Mouse (Mus musculus) layer of hippocampus, adult 2 months (tissue): Measurements from ENCODE around the gene Adprhl2. TPM values are rescaled to one million over a fixed set of nuclear protein-coding genes. Genes with fewer than 3 reads are reported as not detected.

Source experiments
- DNase-seq, 2 experiments: peaks; one replicate each; pipeline ENCODE4 v3.0.0; 2022; ENCODE audit warnings: low spot score in 2 of 2
- H3K27ac ChIP-seq: fragments of 200-600 bp; 2 replicates; pipeline ENCODE4 v1.8.1; 2022
- H3K4me3 ChIP-seq: fragments of 200-600 bp; 2 replicates; pipeline ENCODE4 v1.8.1; 2022; ENCODE audit warnings: mild to moderate bottlenecking
- CTCF ChIP-seq: fragments of 200-600 bp; conservative IDR thresholded peaks from 2 replicates; pipeline ENCODE4 v1.8.1; 2022; ENCODE audit warnings: antibody characterized with exemption, mild to moderate bottlenecking, moderate library complexity
- long read RNA-seq, 2 experiments: library from polyadenylated mRNA; stranded (forward); transcript quantifications; one replicate each; pipeline ENCODE4 v2.0.0; 2021; ENCODE audit warnings: borderline mapping rate in 2 of 2
- total RNA-seq, 2 experiments: library from RNA; stranded (reverse); gene quantifications; 2 replicates each; pipeline ENCODE4 v1.2.3; 2021

Adprhl2 gene
- total RNA-seq = 10 to 100 TPM; 32.2 to 33.0 TPM
- long read RNA-seq, experiment 1, transcript Adprhl2-201 (6 exons, 1,672 nt) = major isoform, 18 of 24 reads
- long read RNA-seq, experiment 1, partial matches to known transcripts = 1 of 24 reads
- long read RNA-seq, experiment 1, other reads (novel, unspliced or antisense) = 2 of 24 reads
- long read RNA-seq, experiment 2, transcript Adprhl2-201 (6 exons, 1,672 nt) = major isoform, 36 of 50 reads
- long read RNA-seq, experiment 2, partial matches to known transcripts = 4 of 50 reads
- long read RNA-seq, experiment 2, other reads (novel, unspliced or antisense) = 7 of 50 reads

DNA sequence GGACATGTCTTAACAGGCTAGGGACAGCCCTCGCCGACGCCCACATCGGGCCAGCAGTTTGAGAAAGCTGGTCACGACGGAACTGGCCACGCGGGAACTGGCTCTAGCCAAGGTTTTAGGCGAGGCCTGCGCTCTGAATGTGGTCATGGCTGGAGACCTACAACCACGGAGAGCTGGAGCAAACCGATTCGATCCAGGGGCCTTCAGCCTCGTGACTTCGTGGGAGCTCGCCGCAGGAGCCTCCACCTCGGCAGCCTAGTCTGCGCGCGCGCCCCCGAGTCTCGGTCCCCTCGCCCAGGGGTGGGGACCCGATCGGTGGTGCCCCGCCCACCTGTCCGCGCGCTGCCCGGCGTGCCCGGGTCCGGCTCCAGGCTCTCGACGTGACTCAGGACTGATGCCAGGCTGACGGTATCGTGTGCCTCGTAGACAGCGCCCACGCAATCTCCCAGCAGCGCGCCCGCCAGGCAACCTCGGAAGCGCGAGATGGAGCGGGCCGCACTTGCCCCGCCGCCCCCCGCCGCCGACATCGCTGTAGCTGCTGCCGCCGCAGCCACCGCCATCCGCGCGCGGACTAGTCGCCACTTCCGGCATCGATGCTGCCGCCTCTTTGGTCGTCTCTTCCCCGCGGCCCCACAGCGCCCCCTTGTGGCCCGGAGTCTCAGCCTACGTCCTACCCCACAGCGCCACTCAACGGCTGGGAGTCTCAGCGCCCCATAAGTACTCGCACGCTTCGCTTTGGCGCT lies at the start of gene Adprhl2:
Gene Adprhl2, minus strand, starts transcription at position 593 of the 743 bp plus-strand sequence.
- Histone ChIP-seq H3K27ac (peak within 1 kb of the TSS; percentile 94), H3K4me3 (peak within 1 kb of the TSS; percentile 97)
- TF ChIP-seq CTCF = peak; percentile 99
- peak; percentile 97 to 100 for DNase-seq

DNA sequence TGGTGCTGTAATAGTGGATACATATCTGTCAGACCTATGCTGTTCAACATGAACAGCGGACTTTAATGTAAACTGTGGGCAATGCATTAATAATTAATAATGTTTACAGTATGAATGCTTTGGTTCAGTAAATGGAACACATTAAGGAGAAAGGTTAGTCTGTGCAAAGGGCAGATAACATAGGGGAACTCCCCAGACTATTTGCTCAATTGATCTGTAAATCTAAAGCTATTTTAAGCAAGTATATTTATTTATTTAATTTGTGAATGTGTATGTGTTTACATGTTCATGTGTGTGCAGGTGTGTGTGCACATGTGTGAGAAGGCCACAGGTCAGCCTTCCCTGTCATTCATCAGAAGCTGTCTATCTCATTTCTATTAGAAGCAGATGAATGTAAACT lies 38.6 kb upstream of the Adprhl2 start:
- TF ChIP-seq CTCF = no peak
- no peak for DNase-seq
- H3K4me3 ChIP-seq = no peak overlapping the region
- H3K27ac ChIP-seq = no peak overlapping the region

GRCm38 (mm10) chr4:126343451-126343850 lies 21.9 kb upstream of the Adprhl2 start:
- Histone ChIP-seq H3K27ac (no peak overlapping the region), H3K4me3 (no peak overlapping the region)
- TF ChIP-seq CTCF = no peak
- DNase-seq = no peak

DNA sequence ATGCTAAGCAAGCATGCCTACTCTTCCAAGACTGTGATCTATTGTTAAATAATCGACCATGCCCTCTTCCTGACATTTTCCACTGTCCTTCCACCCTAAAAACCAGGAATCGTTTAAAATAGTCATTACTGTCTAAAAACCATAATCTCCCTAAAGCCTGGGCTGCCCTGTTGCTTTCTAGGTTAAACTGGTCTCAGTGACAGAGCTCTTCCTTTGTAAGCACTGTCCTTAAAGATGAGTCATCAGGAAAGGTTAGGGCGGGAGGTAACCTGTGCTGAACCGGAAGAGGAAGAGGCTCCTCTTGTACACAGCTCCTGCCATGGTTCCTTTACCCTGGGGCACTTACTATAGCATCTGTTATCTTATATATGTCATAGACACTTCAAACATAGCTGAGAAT lies 18.0 kb upstream of the Adprhl2 start:
- no peak for DNase-seq
- TF ChIP-seq CTCF = no peak
- Histone ChIP-seq H3K4me3 (no peak overlapping the region), H3K27ac (no peak overlapping the region)

- no peak for DNase-seq
- Histone ChIP-seq H3K27ac (no peak overlapping the region), H3K4me3 (no peak overlapping the region)
- peak; percentile 68 for TF ChIP-seq CTCF
These were observed 10.9 kb upstream of the Adprhl2 start for GRCm38 (mm10) chr4:126332358-126332757.

DNA sequence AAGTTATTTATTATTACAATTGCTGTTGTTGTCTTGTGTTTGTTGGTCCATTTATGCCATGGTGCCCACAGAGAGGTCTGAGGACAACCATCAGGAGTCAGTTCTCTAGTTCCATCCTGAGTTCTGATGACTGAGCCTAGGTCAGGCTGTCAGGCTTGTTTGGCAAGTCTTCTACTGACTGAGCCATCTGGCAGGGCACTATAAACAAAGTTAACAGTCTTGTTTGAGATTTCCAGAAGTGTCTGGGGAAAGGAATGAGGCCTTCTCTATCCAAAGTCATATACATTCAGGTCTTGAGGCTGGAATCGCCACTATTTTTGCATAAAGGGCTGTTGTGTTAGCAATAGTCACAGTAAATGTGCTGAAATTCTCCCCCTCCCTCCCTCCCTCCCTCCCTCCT lies 10.2 kb upstream of the Adprhl2 start:
- no peak overlapping the region for H3K4me3 ChIP-seq
- no peak for TF ChIP-seq CTCF
- no peak for DNase-seq

GRCm38 (mm10) chr4:126330295-126330694 lies 8.8 kb upstream of the Adprhl2 start:
- no peak for TF ChIP-seq CTCF
- H3K27ac ChIP-seq = no peak overlapping the region
- no peak for DNase-seq
- no peak overlapping the region for H3K4me3 ChIP-seq

More for the DNA sequence above, 10.2 kb upstream of the Adprhl2 start:
- no peak overlapping the region for H3K27ac ChIP-seq

DNA sequence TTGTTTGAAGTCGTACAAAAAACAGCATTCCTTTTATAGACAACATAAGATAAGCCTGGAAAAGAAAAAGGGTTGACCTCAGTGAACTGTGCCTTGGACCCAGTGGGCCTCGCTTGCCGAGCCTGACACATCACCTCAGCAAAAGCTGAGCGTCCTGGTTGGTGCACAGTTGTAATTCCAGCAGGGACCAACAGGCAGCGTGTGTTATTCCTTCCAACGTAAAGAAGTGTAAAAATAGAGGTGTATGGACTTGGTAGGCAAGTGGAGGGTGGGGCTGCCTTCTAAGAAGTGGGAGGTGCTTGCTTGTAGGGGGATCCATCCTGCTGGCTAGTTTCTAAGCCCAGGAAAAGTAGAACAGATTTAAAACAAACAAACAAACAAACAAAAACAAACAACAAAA lies 4.5 kb upstream of the Adprhl2 start:
- TF ChIP-seq CTCF = peak; percentile 20; the same call in 1 of the 2 replicates
- no peak overlapping the region for H3K27ac ChIP-seq
- DNase-seq = no peak
- no peak overlapping the region for H3K4me3 ChIP-seq

- no peak for TF ChIP-seq CTCF
- DNase-seq = no peak
- H3K27ac ChIP-seq = no peak within 1 kb of the TSS
- no peak within 1 kb of the TSS for H3K4me3 ChIP-seq
These were observed 3.9 kb upstream of the Adprhl2 start, which contains the start of gene Tekt2 for GRCm38 (mm10) chr4:126325281-126325861. Gene Tekt2, minus strand, starts transcription at chr4:126325688.

DNA sequence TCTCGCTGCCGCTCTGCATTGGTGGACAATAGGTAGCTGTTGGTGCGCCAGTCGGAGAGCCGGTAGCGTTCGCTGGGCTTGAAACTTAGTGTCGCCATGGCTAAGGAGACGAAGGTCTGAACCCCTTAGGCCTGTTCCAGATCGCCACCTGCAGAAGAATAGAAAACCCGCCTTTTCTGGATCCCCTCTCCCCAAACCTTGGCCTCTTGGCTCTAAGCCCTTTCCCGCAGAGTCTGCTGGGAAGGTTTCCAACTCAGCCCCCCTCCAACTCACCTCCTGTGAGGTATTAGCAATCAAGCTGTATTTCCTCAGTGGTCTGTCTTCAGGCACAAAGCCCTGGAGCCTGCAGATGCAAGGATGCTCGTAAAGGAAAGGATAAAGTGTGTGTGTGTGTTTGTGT lies 3.4 kb upstream of the Adprhl2 start:
- no peak for DNase-seq
- Histone ChIP-seq H3K4me3 (no peak overlapping the region), H3K27ac (no peak overlapping the region)
- no peak for TF ChIP-seq CTCF

DNA sequence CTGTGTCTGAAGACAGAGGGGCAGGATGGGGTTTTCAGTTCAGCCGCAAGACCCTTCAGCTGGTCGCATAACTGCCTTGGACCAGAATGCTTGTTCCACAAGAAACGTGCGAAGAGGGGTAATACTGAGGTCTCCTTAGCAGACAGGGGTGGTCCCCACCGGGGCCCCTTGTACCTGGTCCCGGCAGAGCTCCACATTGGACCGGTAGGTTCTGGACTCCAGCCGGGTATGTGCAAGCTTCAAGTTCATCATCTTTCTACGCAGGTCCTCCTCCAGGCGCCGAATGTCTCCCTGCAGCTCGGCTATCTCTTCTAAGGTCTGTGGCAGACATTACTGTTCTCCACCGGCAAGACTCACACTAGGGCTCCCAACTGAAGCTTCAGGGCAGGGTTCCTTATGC lies 1.1 kb upstream of the Adprhl2 start:
- no peak for TF ChIP-seq CTCF
- H3K27ac ChIP-seq = no peak overlapping the region
- DNase-seq = no peak

GRCm38 (mm10) chr4:126321854-126322511 lies 480 bp upstream of the Adprhl2 start:
- DNase-seq = no peak
- H3K4me3 ChIP-seq = peak overlapping the region; percentile 97
- no peak for TF ChIP-seq CTCF
- H3K27ac ChIP-seq = peak overlapping the region; percentile 94; the same call in 1 of the 2 replicates

More for the DNA sequence above, 1.1 kb upstream of the Adprhl2 start:
- H3K4me3 ChIP-seq = no peak overlapping the region

GRCm38 (mm10) chr4:126319806-126320205 lies 1.7 kb downstream of the Adprhl2 start:
- Histone ChIP-seq H3K27ac (no peak overlapping the region), H3K4me3 (no peak overlapping the region)
- no peak for DNase-seq
- no peak for TF ChIP-seq CTCF
